Mouse (Mus musculus): ENCODE data around the gene Flt3. TPM values are rescaled to one million over a fixed set of nuclear protein-coding genes. Genes with fewer than 3 reads are reported as not detected.

The Flt3 gene
- total and polyA plus RNA-seq, 3 experiments = 0.76 to 3.3 (median 2.3) TPM

GRCm38 (mm10) chr5:147332711-147333110 is 67.6 kb downstream of the Flt3 start:
- no peaks in the 10 kb centered on the region for H3K9me3 ChIP-seq (replicated peaks; ENCODE audit: low read length)
- peak; percentile 73 for DNase-seq (ENCODE audit: extremely low read depth)
- TF ChIP-seq MAZ (IDR thresholded peaks at IDR 0.05; ENCODE audit: low read depth, low read length) (no peak), POLR2A (IDR thresholded peaks at IDR 0.05; ENCODE audit: low read depth, low read length) (no peak), ZNF384 (IDR thresholded peaks at IDR 0.05; ENCODE audit: low read depth, low read length) (no peak), MEF2A (IDR thresholded peaks at IDR 0.05; ENCODE audit: borderline replicate concordance, low read depth, low read length) (no peak), HCFC1 (IDR thresholded peaks at IDR 0.05; ENCODE audit: low read depth, low read length) (no peak), MAX (IDR thresholded peaks at IDR 0.05; ENCODE audit: low read length) (no peak)

GRCm38 (mm10) chr5:147331547-147331946 is 68.7 kb downstream of the Flt3 start:
- no peaks in the 10 kb centered on the region for H3K27me3 ChIP-seq (replicated peaks)
- no peak overlapping the region for H3K4me2 ChIP-seq (ENCODE audit: insufficient read depth, low read depth, poor library complexity, severe bottlenecking)
- in situ Hi-C loops (cut with MboI; ENCODE audit: low pct_ligation_motif_present, low pct_unique_long_range_greater_than_20kb, low sequenced_read_pairs) (loop anchor here (5.0 to 10.0 kb wide), 2 partner anchors 71 to 513 kb away; partner anchors contain the start of gene Flt3), dilution Hi-C loops (cut with MboI; ENCODE audit: extremely low pct_ligation_motif_present, extremely low pct_unique_long_range_greater_than_20kb, low sequenced_read_pairs) (no loop called here)
- H3K4me3 ChIP-seq (replicated peaks in 1 of 3; ENCODE audit: low read depth in 2 of 3, low read length in 2 of 3, poor library complexity in 1 of 3) = no peak overlapping the region
- TF ChIP-seq MXI1 (IDR thresholded peaks at IDR 0.05; ENCODE audit: low read depth, low read length) (no peak), IRF4 (IDR thresholded peaks at IDR 0.05; ENCODE audit: low read depth, low read length) (0 out of 2 replicates have a peak, but pooled peaks have one; percentile 17), ZC3H11A (IDR thresholded peaks at IDR 0.05; ENCODE audit: low read depth, low read length) (peak; percentile 63), MAFK (IDR thresholded peaks at IDR 0.05; ENCODE audit: insufficient replicate concordance, low read length) (no peak), MEF2A (IDR thresholded peaks at IDR 0.05; ENCODE audit: borderline replicate concordance, low read depth, low read length) (no peak), RAD21 (IDR thresholded peaks at IDR 0.05; ENCODE audit: low read depth, low read length) (peak; percentile 91), MAX (IDR thresholded peaks at IDR 0.05; ENCODE audit: low read length) (no peak), SMC3 (IDR thresholded peaks at IDR 0.05; ENCODE audit: low read depth, low read length) (peak; percentile 92), CTCF (conservative IDR thresholded peaks at IDR 0.05 in 1 of 2, IDR thresholded peaks at IDR 0.05 in 1 of 2; ENCODE audit: low read depth in 2 of 2, low read length in 2 of 2) (peak; percentile 85 to 89), JUN (IDR thresholded peaks at IDR 0.05; ENCODE audit: insufficient read depth, low read depth, low read length) (no peak), TBP (conservative IDR thresholded peaks at IDR 0.05; ENCODE audit: low read depth, low read length) (no peak), KAT2A (IDR thresholded peaks at IDR 0.05; ENCODE audit: insufficient replicate concordance, low read length) (no peak), SIN3A (IDR thresholded peaks at IDR 0.05; ENCODE audit: low read length) (no peak), E2F4 (IDR thresholded peaks at IDR 0.05; ENCODE audit: insufficient replicate concordance, low read depth, low read length) (no peak), PAX5 (IDR thresholded peaks at IDR 0.05; ENCODE audit: low read length) (no peak), ELF1 (IDR thresholded peaks at IDR 0.05; ENCODE audit: low read depth, low read length) (no peak), ZKSCAN1 (IDR thresholded peaks at IDR 0.05; ENCODE audit: borderline replicate concordance, low read depth, low read length) (no peak), EP300 (IDR thresholded peaks at IDR 0.05; ENCODE audit: low read length) (no peak)
- no peak overlapping the region for H3K9ac ChIP-seq (ENCODE audit: insufficient read depth, low read depth)
- H3K9me3 ChIP-seq (replicated peaks; ENCODE audit: low read length) = no peaks in the 10 kb centered on the region
- H3K36me3 ChIP-seq (replicated peaks in 1 of 2; ENCODE audit: control insufficient read depth in 1 of 2, insufficient read depth in 1 of 2, low read length in 1 of 2) = no peaks in the 10 kb centered on the region
- peaks cover 0 to 10% of the 10 kb centered on the region in 2 experiments; a peak in 2 of 4 replicates for H3K4me1 ChIP-seq (ENCODE audit: control insufficient read depth in 1 of 2, insufficient read depth in 2 of 2)
- no peaks in the 10 kb centered on the region for H3K79me2 ChIP-seq (replicated peaks; ENCODE audit: control insufficient read depth, extremely low read depth, insufficient read depth, poor library complexity, severe bottlenecking)
- H3K27ac ChIP-seq (ENCODE audit: insufficient read depth, low read depth) = no peak overlapping the region
- peak; percentile 81 for DNase-seq (ENCODE audit: extremely low read depth)

More at GRCm38 (mm10) chr5:147332711-147333110, 67.6 kb downstream of the Flt3 start:
- H3K36me3 ChIP-seq (replicated peaks in 1 of 2; ENCODE audit: control insufficient read depth in 1 of 2, insufficient read depth in 1 of 2, low read length in 1 of 2) = no peaks in the 10 kb centered on the region
- in situ Hi-C loops (cut with MboI; ENCODE audit: low pct_ligation_motif_present, low pct_unique_long_range_greater_than_20kb, low sequenced_read_pairs) = loop anchor here (5.0 to 10.0 kb wide), 2 partner anchors 70 to 512 kb away; partner anchors contain the start of gene Flt3
- no peak overlapping the region for H3K27ac ChIP-seq (ENCODE audit: insufficient read depth, low read depth)
- dilution Hi-C loops (cut with MboI; ENCODE audit: extremely low pct_ligation_motif_present, extremely low pct_unique_long_range_greater_than_20kb, low sequenced_read_pairs) = no loop called here
- H3K4me1 ChIP-seq (ENCODE audit: control insufficient read depth in 1 of 2, insufficient read depth in 2 of 2) = peaks cover 0 to 10% of the 10 kb centered on the region in 2 experiments; a peak in 2 of 4 replicates
- no peak overlapping the region for H3K9ac ChIP-seq (ENCODE audit: insufficient read depth, low read depth)
- H3K27me3 ChIP-seq (replicated peaks) = no peaks in the 10 kb centered on the region
- H3K4me3 ChIP-seq (replicated peaks in 1 of 3; ENCODE audit: low read depth in 2 of 3, low read length in 2 of 3, poor library complexity in 1 of 3) = no peak overlapping the region
- no peaks in the 10 kb centered on the region for H3K79me2 ChIP-seq (replicated peaks; ENCODE audit: control insufficient read depth, extremely low read depth, insufficient read depth, poor library complexity, severe bottlenecking)
- no peak overlapping the region for H3K4me2 ChIP-seq (ENCODE audit: insufficient read depth, low read depth, poor library complexity, severe bottlenecking)
